Mouse (Mus musculus) lung, postnatal 4 days (tissue): ENCODE data around the gene Tec.

Experiments
- DNase-seq, 2 experiments: peaks; one replicate each; pipeline ENCODE4 v3.0.0; 2021

Gene Tec

DNA sequence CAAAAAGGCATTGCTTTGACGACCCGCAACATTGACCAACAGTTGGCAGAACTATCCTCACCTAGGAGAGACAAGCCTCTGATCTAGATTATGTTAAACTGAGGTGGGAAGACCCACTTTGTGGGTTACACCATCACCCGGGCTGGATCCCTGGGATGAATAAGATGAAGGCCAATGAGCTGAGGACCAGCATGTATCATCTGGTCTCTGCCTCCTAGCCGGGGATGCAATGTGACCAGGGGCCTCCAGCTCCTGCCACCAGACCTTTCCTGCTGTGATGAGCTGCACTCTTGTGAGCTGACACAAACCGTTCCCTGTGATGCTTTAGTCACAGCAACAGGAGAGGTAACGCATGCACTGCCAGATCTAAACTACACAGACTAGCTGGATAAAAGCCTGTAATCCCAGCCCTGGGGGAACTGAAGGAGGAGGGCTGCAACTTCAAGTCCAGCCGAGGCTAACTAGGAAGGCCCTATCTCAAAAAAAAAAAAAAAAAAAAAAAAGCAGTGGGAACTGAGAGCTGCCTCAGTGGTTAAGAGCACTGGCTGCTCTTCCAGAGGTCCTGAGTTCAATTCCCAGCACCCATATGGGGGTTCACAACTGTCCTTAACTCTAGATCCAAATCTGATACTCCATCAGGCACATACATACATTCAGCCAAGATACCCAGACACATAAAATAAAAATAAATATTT, 15.8 kb downstream of the Tec start:
- DNase-seq: no peak

DNA sequence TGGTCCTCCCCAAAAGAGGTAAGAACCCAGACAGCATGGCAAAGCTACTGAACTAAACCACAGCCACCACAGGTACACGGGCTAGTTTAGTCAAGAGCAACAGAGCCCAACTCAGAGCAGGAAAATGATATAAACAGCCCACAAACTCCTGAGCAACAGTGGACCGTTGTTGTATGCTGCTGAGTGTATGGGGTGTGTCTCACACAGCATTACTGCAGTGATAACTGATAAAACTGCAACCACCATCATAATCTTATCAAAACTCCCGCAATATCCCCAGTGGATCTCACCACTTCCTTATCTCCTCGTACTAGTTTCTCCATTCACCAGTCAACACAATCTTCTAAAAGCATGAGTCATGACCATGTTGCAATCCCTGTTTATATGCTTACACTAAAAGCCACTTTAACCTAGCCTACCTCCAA, 16.6 kb downstream of the Tec start:
- DNase-seq: no peak

DNA sequence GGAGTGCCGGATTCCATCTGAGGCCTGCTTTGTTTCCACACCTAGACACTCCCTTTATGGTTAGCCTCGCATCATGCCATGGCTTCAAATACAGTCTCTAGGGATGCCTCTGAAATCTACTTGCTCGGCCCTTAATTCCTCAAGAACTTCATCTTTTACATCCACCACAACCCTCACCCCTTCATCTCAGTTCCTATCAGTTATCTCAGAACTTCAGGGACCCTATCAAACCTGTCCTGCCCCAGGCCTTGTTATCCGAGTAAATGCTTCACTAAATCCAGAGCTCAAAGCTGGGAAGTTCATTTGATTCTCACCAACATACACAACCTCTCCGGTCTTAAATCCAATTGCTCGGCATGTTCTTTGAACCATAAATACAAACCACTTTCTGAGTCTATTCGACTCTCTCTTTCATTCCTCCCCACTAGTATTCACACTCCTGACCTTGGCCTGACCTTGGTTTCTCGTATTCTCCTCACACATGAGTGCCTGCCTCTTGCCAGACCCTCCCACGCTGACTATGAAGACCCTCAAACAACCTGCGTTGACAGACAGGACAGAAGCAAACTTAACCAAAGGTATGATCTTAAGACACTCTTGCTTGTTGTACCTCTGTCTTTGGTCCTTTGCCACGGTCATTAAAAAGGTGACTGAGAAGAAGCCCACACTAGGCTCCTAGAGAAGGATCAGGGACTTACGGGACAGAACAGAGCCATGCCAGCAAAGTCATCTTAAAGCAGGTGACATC, 17.2 kb downstream of the Tec start:
- no peak for DNase-seq

DNA sequence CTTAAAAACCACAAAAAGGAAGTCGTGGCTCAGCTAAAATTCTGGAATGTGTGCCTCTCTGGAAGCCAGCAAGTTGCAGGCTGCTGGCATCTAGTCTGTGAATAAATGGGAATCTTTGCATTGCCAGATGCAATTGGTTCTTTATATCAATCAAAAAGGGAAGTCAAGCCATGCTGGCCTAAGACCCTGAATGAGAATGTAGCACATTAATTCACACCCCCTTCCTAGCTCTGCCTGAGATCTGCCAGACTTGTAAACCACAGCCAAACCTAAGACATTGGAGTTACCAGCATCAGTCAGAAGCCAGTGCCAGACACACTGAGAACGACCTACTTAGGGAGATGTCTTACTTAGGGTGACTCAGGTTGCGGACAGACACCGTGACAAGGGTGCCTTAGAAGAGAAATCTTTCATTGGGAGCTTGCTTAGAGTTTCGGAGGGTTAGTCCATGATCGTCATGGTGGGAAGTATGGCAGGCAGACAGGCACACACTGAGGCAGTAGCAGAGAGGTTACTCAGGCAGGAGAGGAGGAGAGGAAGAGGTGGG, 19.3 kb downstream of the Tec start:
- no peak for DNase-seq

DNA sequence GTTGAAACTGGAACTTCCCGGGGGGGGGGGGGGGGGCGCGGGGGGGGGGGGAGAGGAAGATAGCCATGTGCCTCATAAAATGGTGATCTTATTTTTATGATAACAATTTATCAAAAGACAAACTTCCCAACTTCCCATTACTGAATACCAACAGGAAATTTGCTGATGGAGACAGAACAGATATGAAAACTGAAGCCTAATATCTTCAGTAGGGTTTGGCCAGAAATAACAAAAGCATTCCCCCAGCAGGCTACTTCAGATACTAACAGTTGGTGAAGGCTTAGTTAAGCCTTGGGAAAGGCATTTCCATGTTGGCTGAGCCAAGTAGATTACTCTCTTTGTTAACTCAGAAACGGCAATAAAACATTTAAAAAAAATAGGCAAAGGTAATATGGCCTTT, 21.6 kb downstream of the Tec start:
- DNase-seq: no peak

DNA sequence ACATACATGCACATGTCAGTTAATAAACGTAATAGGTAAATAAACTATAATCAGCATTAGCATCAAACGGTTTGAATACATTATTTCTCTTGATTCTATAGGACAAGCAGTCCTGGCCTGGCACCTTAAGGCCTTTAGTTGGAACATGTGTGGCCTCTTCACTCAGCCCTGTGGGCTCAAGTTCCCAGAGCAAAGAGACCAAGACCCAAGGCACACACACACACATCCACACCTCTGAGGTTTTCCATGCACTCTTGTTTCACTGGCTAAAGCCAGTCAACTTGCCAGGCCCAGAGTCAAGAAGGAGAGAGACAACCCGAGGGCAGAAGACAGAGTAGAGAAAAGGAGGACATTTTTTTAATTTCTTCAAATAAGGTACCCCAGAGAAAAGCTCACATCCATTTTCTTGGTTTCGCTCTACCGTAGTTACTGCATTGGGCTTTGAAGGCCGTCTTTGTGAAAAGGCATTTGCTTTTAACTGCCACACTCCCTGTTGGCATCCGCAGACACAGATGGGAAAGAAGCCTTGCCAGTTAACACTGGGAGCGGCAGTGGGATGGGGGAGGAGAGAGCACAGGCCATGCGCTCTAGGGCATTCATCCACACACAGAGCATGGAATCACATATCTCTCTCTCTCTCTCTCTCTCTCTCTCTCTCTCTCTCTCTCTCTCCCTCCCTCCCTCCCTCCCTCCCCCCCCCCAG, 22.2 kb downstream of the Tec start:
- DNase-seq: no peak

DNA sequence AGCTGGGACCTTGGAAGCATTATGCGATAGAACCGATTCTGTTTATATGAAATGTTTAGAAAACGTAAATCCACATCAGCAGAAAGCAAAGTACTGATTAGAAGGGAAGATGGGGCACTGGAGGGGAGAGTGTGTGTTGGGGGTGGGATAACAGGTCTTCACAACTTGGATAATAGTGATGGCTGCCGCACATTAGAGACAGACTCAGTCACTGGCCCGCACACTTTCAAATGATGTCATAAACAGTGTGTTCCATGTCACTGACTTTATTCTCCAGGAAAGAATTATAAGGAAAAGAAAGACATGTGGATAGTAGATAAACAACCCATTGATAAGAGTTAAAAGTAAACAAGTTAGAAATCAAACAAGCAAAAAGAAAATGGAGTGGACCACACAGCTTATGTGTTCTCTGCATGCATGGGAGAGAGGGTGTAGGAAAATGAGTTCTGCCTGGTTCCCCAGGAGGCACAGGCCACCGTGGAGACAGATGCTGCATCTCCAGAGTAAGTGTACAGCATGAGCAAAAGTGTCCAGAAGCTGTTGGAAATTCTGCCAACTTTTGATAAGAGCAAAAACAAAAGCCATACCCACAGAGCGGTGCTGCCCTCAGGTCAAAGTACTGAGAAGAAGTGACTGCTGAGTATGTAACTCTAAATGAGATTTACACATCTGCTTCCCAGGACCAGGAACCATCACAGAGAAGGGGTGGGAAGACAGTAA, 23.3 kb downstream of the Tec start:
- DNase-seq: no peak

DNA sequence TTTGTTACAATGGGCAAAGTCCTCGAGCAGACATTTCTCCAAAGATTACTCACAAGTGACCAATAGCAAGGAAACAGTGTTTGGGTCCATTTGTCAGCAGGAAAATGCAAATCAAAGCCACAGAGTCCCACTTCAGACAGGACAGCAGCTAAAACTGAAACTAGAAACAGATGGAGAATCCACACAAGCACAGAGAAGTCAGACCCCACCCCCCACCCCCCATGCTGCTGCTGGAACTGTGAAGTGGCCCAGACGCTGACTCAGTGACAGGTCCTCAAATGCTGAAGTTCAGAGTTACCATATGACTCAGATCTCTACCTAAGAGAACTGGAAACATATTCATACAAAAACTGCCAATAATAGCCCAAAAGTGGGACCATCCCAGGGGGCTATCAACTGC, 24.0 kb downstream of the Tec start:
- no peak for DNase-seq

DNA sequence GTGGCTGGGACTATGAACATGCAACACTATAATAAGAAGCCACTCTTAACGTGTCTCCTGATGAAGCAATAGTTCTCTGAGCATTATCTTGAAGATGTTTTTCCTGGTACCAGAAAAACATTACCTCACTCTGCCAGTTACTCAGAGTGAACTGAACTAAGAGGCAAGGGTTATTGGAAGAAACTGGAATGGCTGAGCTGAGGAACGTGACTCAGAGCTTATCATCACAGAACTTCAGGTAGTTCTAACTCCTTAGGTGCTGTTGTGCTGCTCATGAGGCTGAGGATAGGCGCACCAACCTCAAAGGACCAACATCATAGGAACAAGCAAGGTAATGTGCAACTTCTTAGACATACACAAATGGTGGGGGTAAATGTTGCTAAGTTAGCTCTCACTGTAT, 28.6 kb downstream of the Tec start:
- no peak for DNase-seq

DNA sequence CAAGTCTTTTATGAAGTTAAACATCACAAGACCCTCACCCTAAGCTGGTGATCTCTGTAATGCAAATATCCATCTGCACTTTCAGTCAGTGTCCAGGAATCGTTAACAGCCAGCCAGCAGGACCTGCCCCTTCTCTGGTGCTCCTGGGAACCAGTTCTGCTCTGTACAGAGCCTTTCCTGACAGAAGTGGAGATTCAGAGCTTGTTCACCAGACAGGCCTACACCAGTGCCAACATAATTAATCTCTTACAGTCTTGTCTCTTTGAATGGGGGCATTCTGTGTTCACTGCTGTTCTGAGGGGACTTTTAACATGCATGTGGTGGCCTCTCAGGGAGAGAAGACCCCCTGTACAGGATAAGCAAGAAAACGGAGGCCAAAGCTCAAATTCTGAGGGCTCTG, 29.3 kb downstream of the Tec start:
- DNase-seq: no peak

DNA sequence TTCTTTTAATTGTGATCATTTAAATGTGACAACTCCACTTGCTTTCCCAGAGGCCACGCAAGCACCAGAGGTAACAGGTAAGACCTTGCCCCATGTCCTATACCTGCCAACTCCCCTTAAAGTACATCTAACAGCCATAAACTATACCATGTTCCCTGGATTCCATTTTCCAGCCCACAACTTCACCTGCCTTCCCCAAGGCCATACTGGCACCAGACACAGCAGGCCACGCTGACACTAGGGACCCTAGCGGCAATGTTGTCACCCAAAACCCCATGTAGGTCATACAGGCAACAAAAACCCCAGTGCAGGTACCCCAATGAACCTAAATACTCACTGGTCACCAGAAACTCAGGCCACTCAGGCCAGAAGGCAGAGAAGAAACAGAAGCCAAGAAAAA, 32.6 kb downstream of the Tec start:
- DNase-seq: no peak

DNA sequence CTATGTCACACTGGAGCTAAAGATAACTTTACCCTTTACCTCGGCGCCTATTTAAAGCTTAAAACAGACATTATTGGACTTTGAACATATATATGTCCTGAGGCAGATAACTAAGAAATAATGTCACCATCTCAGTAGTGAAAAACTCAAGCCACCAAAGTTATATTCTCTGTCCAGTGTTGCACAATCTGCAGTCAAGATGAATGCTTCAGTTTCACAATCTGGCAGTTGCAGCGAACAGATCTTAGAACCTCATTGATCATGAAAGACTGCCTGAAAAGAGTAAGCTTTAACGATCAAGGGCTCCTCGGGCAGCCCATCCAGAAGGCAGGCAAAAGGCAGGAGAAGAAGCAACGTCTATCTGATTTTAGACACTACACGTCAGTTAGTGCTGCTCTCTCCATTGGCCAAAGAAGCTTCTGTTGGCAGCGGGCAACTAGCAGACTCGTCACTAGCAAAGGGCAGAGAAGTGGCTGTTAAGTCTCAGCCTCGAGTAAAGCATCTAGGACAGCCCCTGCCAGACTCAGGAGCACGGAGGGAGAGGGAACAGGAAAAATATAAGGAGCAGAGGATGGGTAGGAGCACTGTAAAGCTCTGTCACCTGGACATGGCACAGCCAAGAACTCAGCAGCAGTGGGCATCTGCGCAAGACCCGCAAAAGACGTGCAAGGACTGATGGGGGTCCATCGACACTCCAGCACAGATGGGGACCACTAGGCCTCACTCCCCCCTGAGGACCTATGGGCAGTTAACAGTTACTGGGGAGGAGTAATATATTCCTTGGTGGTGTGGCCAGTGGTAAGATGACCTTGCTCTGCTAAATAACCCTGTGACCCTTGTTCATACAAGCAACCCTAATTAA, 35.1 kb downstream of the Tec start:
- no peak for DNase-seq

DNA sequence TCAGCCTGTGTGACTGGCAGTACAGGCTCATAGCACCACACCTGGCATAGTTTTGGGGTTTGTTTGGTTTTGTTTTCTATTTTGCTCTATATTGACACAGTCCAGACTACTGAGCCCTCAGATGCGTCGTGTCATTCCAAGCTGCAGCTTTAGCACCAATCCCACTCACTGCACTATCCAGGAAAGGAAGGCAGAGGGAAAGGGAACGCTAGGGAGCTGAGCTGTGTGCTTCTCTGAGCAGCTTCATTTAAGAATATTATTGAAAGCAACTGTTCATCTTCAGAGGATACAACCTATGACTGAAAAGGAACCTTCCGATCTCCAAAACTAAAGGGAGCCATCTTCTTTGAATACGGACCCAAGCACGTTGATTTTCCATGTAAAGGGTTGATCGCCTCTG, 36.1 kb downstream of the Tec start:
- DNase-seq: no peak

DNA sequence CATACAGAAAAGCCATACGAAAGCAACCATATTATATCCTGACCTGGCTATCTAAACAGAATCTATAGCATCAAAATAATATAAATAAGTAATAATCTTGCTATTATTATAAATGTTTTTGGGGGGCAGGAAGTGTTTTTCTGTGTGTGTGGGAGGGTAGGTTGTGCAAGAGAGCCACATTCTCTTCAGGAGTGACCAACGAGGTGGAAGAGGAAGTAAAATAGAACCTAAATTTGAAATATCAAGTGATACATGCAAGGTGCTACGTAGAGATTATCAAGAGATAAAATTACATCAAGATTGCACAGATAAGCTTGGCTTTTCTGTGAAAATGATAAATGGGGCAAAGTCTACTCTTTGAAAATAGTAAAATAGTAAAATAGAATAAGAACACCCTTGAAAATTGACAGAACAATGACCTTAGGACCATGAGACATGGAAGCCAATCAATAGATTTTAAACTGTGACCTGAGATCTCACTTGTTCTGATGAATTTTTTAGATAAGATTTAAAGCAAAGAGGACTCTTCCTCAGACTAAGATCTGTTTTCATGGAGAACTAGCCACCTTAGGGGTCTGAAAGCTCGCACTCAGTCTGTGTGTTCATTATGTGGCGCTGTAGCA, 37.2 kb downstream of the Tec start:
- no peak for DNase-seq

DNA sequence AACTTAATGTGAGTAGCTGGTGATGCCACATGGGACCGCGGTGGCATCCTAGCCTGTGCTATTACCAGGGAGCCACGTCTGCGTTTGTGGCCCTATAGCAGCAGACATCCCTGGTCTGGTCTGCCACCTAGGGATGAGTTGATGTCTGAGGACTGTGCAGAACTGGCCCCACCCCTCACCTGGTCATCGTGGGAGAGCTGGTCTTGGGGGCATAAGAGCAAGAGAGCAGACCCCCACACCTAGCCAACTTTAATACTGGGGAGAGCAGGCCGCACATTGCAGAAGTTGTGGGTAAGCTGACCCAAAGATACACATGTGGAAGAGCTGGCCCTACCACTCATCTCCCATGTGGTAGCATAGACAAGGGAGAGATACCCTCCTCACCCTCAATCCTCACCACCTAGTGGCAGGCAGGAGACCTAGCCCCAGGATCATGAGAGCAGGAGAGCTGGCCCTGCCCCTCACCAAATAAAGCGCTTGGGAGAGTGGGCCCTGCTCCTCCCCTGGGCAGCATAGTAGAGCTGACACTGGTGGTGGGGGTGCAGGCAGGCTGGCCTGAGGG, 38.7 kb downstream of the Tec start:
- no peak for DNase-seq

DNA sequence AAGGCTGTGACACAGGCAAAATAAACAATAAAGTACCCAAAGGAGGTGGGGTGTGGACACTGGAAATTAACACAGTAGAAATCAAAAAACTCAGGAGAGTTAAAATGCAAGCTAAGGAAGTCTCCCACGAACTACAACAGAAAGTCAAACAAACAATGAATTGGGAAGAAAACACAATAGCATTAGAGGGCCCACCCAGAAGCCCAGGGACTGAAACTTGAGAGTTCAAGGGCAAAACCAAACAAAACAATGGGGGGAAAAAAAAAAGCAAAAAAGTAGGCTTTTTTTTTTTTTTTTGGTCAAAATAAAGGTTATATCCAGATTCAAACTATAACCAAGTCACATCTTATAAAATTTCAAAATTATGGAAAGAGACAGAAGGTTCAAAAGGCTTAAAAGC, 39.9 kb downstream of the Tec start:
- DNase-seq: no peak

DNA sequence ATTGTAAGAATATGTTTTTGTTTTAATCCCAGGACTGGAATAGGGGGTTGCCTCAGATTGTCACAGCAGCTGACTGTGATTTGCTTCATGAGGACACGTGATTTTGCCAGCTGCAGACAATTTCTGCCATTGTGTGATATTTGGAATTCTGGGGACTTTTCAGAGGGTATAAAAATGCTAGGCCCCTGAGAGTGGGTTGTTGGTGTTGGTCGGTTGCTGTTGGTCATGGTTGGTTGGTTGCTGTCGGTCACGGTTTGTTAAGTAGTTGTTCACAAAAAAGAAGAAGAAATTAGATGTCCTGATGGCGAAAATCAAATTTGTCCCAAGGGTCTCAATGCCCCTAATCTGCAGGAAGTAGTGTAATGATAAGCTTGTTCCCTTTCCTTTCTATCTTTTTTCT, 40.8 kb downstream of the Tec start:
- no peak for DNase-seq

DNA sequence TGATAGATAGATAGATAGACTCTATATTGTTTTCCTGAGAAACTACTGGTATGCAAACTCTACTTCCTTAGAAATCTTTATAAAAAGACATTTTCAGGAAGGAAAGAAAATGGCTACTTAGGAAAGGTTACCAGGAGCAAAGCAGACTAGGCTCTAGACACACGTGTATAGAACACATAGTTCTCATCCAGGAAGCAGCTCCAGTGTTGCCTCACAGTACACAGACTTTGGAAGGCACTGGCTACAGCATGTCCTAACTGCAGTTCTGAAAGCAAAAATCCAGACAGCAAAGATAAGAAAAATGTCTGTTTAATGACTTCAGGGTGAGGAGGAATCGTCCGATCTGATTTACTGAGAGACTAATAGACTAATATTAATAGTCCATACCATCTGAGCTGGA, 41.8 kb downstream of the Tec start:
- DNase-seq: no peak

DNA sequence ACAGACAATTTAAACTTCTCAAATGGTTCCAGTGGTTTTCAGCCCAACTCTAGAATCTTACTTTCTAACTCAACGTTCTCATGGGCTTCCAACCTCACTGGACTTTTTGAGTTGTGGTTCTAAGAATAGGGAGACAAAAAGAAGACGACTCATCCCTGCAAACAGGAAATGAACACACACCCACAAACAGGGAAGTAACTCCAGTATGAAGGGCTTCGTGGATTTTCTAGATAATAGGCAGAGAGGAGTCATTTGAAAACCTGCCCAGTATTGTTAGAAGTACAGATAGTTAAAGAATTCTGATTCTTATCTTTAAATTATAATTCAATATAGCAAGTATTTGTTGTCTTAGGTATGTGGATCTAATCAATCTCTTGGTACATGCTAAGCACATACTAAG, 47.6 kb downstream of the Tec start:
- DNase-seq: no peak

DNA sequence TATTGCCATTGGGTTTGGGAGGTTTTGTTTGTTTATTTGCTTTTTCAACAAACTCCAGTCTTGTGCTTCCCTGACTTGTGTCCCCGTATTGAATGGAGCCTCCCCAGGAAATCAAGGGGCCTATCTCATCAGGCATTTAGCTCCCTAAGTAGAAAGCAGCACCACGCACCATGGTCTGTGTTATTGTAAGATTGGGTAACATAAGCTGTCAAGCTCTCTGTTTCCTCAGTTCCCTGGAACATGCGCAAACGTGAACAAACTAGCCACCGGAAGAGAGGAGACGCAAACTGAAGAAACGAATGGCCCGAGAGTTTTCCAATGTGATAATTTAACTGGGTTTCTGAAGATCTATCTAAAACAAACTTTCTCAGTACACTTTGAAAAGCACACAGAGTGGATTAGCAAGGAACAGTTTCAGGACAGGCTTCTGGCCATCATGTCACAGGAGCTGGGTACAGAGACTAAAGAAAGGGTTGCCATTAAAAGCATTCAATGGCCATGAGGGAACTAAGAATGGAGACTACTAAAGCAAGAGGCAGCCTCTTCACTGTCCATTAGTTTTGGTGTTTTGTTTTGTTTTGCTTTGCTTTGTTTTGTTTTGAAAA, 48.1 kb downstream of the Tec start:
- DNase-seq: no peak
